Mouse (Mus musculus): ENCODE results near the gene Ccdc177. TPM values are rescaled to one million over a fixed set of nuclear protein-coding genes. Genes with fewer than 3 reads are reported as not detected.

The Ccdc177 gene
- not detected in 2 replicates for polyA plus RNA-seq (2012; ENCODE audit: insufficient read depth, insufficient read length, low replicate concordance, missing spikeins)

DNA sequence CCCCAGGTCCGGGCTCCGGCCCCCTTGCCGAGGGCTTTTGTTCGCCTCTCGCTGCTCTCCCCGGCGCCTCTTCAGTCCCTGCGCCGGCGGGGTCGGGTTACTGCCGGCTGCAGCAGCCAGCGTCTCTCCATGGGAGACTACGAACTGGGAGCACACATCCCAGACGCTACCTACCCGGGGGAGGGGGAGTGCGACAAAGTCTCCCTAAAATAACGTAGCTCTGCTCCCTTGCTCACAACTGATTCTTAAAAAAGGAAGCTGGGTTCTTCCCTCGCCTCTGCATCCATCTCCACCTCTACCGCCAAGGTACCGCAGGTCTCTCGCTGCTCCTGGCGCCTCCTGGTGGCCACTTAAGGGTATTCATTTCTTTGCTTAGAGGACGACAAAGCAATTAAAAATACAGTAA is at the start of gene Ccdc177:
Ccdc177 (minus strand) TSS at position 292 of the 406 bp plus-strand sequence.
- under 1% methylated on average over 24 of the region's 24 CpGs for WGBS
- peak within 1 kb of the TSS; percentile 74 for H3K4me3 ChIP-seq (ENCODE audit: insufficient read depth, low read depth, low read length)
- peak within 1 kb of the TSS; percentile 87 for H3K27ac ChIP-seq (ENCODE audit: insufficient read depth, low read depth, low read length)
- TF ChIP-seq CTCF (IDR thresholded peaks at IDR 0.05; ENCODE audit: insufficient read depth, low read depth, low read length) = peak; percentile 82; the same call in 1 of the 2 replicates
- TF ChIP-seq POLR2A (IDR thresholded peaks at IDR 0.05; ENCODE audit: insufficient read depth, low read depth, low read length) = no peak
- H3K4me1 ChIP-seq (ENCODE audit: control insufficient read depth, insufficient read depth, low read length) = peaks cover 19% of the 10 kb centered on the region

DNA sequence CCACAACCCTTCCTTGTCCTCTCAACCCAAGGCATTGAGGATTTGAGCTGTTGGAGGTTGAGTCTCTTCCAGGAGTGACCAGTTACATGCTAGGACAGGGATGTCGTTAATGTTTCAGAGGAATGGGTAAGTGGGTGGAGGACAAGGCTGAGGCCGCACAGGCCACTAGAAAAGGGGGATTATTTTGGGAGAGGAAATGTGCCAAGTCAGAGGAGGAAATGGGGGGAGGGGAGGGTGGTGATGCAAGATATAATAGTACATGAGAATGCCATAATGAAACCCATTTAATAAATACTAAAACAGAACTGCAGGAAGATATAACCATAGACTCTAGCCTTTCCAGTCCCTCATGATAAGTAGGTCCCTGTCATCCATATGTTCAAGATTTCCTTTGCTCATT is 49.5 kb upstream of the Ccdc177 start:
- H3K4me3 ChIP-seq (ENCODE audit: insufficient read depth, low read depth, low read length) = no peak overlapping the region
- TF ChIP-seq CTCF (IDR thresholded peaks at IDR 0.05; ENCODE audit: insufficient read depth, low read depth, low read length) (no peak), POLR2A (IDR thresholded peaks at IDR 0.05; ENCODE audit: insufficient read depth, low read depth, low read length) (no peak)
- H3K4me1 ChIP-seq (ENCODE audit: control insufficient read depth, insufficient read depth, low read length) = no peaks in the 10 kb centered on the region
- WGBS = 56% methylated on average over 2 of the region's 2 CpGs
- no peak overlapping the region for H3K27ac ChIP-seq (ENCODE audit: insufficient read depth, low read depth, low read length)

DNA sequence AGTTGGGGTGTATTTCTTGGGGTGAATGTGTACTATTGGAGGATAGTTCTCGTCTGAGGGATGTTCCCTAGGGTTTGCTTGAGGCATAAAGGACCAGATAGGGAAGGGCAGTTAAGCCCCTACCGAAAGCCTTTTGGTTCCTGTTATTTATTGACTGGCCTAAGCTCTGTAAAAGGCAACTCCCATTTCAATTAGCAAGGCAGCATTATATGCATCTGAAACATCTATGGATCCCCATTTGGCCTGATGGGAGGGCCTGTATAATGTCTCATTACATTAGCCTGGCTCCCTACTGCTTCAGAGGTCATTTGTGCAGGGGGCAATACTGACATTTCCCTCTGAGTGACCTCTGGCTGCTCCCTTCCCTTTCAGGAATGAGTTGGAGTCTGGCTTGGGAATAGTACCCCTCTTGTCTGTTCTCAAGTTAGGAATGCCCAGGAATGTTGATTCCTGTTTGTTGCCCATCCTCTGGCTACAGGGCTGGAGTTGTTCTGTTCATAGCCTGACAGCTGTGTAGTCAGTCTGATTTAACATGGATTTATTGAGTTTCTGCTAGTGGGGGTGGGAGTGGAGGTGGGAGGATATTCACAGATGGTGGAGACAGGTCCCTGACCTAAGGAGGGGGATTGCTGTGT is 47.1 kb upstream of the Ccdc177 start:
- H3K27ac ChIP-seq (ENCODE audit: insufficient read depth, low read depth, low read length) = no peak overlapping the region
- 72% methylated on average over 2 of the region's 2 CpGs for WGBS
- H3K4me1 ChIP-seq (ENCODE audit: control insufficient read depth, insufficient read depth, low read length) = no peaks in the 10 kb centered on the region
- no peak for TF ChIP-seq CTCF (IDR thresholded peaks at IDR 0.05; ENCODE audit: insufficient read depth, low read depth, low read length)
- H3K4me3 ChIP-seq (ENCODE audit: insufficient read depth, low read depth, low read length) = no peak overlapping the region

DNA sequence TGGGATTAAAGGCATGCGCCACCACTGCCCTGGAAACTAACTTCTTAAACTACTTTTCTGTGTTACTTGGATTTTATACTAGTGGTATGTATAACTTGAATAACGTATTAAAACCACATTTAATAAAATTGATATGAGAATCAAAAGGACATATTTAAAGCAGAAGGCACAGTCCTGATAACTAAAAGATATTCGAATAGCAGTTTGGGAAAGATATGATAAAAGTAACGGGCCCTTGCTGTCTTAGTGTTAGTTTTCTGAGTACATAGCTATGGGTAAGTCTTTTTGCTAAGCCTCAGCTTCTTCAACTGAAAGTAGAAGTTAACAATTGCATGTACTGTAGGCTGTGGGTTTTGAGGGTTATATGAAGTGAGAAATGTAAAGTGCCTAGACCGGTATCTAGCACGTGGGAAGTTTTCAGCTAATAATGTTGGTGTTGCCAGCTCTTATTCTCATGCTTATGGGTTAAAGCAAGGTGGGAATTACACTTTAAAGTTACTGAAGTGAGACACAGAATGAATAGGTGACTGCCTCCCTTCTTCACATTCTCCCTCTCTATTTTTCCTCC is 44.5 kb upstream of the Ccdc177 start:
- Histone ChIP-seq H3K27ac (ENCODE audit: insufficient read depth, low read depth, low read length) (no peak overlapping the region), H3K4me3 (ENCODE audit: insufficient read depth, low read depth, low read length) (no peak overlapping the region), H3K4me1 (ENCODE audit: control insufficient read depth, insufficient read depth, low read length) (no peaks in the 10 kb centered on the region)
- TF ChIP-seq CTCF (IDR thresholded peaks at IDR 0.05; ENCODE audit: insufficient read depth, low read depth, low read length) (no peak), POLR2A (IDR thresholded peaks at IDR 0.05; ENCODE audit: insufficient read depth, low read depth, low read length) (no peak)
- WGBS = 90% methylated on average over 6 of the region's 6 CpGs

DNA sequence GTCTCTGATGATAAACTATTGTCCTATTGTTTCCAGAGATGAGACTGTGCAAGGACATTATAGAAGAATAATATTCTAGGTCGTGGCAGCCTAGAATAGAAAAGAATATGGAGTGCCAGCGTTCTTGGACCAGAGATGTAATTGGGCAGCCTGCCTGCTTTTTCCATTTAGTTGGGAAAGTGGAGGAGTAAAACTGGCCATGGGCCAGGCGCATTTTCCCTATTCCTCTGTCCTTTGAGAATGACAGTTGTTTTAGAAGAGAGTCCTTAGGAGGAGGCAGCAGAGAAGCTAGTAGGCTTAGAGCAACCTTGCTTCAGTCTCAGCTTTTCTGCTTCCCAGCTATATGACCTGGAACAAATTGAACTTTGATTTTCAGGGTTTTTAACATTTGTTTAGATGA is 43.4 kb upstream of the Ccdc177 start:
- WGBS = 37% methylated on average over 3 of the region's 3 CpGs
- TF ChIP-seq POLR2A (IDR thresholded peaks at IDR 0.05; ENCODE audit: insufficient read depth, low read depth, low read length) = no peak
- TF ChIP-seq CTCF (IDR thresholded peaks at IDR 0.05; ENCODE audit: insufficient read depth, low read depth, low read length) = no peak
- no peaks in the 10 kb centered on the region for H3K4me1 ChIP-seq (ENCODE audit: control insufficient read depth, insufficient read depth, low read length)
- no peak overlapping the region for H3K4me3 ChIP-seq (ENCODE audit: insufficient read depth, low read depth, low read length)
- no peak overlapping the region for H3K27ac ChIP-seq (ENCODE audit: insufficient read depth, low read depth, low read length)

DNA sequence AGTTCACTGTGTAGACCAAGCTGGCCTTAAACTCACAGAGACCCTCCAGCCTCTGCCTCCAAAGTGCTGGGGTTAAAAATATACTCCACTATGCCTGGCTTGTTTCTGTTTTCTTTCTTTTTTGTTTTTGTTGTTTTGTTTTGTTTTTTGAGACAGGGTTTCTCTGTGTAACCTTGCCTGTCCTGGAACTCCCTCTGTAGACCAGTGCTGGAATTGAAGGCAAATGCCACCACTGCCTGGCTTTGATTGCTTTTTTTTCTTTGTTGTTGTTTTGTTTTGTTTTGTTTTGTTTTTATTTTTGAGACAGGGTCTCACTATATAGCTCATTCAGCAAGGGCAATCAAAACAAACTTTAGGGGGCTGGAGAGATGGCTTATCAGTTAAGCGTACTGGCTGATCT is 41.0 kb upstream of the Ccdc177 start:
- Histone ChIP-seq H3K4me3 (ENCODE audit: insufficient read depth, low read depth, low read length) (no peak overlapping the region), H3K27ac (ENCODE audit: insufficient read depth, low read depth, low read length) (no peak overlapping the region), H3K4me1 (ENCODE audit: control insufficient read depth, insufficient read depth, low read length) (no peaks in the 10 kb centered on the region)
- WGBS = 94% methylated on average over 1 of the region's 1 CpGs
- TF ChIP-seq POLR2A (IDR thresholded peaks at IDR 0.05; ENCODE audit: insufficient read depth, low read depth, low read length) = no peak
- TF ChIP-seq CTCF (IDR thresholded peaks at IDR 0.05; ENCODE audit: insufficient read depth, low read depth, low read length) = no peak

DNA sequence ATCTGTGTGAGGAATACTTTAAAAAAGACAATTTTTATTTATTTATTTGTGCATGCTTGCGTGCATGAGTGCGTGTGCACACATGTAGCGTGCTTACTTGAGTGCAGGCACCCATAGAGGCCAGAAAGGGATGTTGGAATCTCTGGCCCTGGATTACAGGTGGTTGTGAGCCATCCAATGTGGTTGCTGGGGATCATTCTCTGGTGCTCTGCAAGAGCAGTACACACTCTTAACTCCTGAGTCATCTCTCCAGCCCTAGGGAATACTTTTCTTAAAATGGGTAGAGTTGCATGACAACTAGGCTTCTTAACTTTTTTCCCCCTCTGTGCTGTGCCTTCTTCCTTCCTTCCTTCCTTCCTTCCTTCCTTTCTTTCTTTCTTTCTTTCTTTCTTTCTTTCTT is 39.7 kb upstream of the Ccdc177 start:
- over 99% methylated on average over 3 of the region's 3 CpGs for WGBS
- Histone ChIP-seq H3K4me1 (ENCODE audit: control insufficient read depth, insufficient read depth, low read length) (no peaks in the 10 kb centered on the region; the same call in 1 of the 2 replicates), H3K27ac (ENCODE audit: insufficient read depth, low read depth, low read length) (no peak overlapping the region), H3K4me3 (ENCODE audit: insufficient read depth, low read depth, low read length) (no peak overlapping the region)
- TF ChIP-seq POLR2A (IDR thresholded peaks at IDR 0.05; ENCODE audit: insufficient read depth, low read depth, low read length) = no peak
- TF ChIP-seq CTCF (IDR thresholded peaks at IDR 0.05; ENCODE audit: insufficient read depth, low read depth, low read length) = no peak

DNA sequence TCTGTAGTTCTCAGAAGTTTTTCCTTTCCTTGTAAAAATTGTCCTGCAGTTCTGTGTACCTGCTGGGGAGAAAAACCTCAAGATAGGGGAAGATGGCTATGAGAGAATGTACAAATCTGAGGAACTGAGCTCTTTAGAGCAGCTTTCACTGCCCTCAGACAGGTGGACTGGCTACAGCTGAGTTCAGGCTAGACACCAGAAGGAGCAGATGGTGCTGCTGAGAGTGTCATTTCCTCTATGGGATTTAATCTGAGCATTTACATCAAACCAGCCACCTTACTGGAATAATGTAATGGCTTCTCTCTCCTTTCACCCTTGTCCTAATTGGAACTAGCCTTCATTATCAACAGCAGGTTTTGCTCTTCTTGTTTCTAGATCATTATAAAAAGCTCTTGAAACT is 37.8 kb upstream of the Ccdc177 start:
- no peak for TF ChIP-seq CTCF (IDR thresholded peaks at IDR 0.05; ENCODE audit: insufficient read depth, low read depth, low read length)
- no peak for TF ChIP-seq POLR2A (IDR thresholded peaks at IDR 0.05; ENCODE audit: insufficient read depth, low read depth, low read length)
- no peak overlapping the region for H3K27ac ChIP-seq (ENCODE audit: insufficient read depth, low read depth, low read length)
- no peak overlapping the region for H3K4me3 ChIP-seq (ENCODE audit: insufficient read depth, low read depth, low read length)
- H3K4me1 ChIP-seq (ENCODE audit: control insufficient read depth, insufficient read depth, low read length) = no peaks in the 10 kb centered on the region; the same call in 1 of the 2 replicates

DNA sequence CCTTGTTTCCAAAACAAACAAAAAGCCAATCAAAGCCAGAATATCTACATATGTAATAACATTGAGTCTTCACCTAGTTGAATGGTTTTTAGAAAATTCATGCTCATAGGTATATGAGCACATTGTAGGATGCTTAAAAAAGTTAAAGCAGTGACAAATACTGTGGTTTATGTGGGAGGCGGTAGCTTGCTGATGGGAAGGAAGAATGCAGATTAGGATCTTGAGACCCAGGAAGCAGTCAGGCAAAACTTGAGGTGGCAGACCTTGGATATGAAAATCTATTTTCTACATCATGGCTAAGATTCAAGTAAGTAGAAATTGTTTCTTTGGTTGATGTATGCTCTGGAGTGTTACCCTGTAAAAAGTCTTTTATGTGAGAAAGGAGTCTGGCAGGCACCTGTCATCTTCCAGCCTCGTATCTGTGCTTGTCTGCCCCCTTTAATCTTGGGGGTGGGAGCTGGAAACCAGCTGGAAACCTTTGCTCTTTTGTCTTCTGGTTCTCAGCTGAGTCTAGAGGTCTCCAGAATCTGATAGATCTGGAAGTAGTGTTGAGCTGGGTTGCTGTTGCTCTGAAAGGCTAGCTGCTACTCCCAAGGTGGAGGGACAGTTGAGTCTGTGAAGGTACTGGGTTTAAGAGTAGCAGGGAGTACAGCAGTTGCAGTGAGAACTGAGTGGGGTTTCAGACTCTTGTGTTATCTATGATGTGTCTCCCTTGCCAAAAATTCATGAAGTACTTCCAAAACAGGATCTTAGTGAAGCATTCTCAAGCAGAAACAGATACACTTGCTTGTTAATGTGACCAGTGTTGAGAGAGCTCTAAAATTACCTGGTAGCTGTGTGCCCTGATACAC is 34.7 kb upstream of the Ccdc177 start:
- TF ChIP-seq CTCF (IDR thresholded peaks at IDR 0.05; ENCODE audit: insufficient read depth, low read depth, low read length) (no peak), POLR2A (IDR thresholded peaks at IDR 0.05; ENCODE audit: insufficient read depth, low read depth, low read length) (no peak)
- WGBS = 56% methylated on average over 2 of the region's 2 CpGs
- Histone ChIP-seq H3K4me1 (ENCODE audit: control insufficient read depth, insufficient read depth, low read length) (peaks cover 4% of the 10 kb centered on the region), H3K27ac (ENCODE audit: insufficient read depth, low read depth, low read length) (no peak overlapping the region), H3K4me3 (ENCODE audit: insufficient read depth, low read depth, low read length) (no peak overlapping the region)
